7 mouse cellular contexts compared by ENCODE assay signal in genomic region chr3:115887427-115888309, GRCm38 (mm10). TPM values are rescaled to one million over a fixed set of nuclear protein-coding genes. Genes with fewer than 3 reads are reported as not detected.
DNase-seq lines count a peak whose midpoint lies in the region; ATAC-seq and TF ChIP-seq lines count a peak whose summit lies in the region.

TSS of gene Dph5 (plus strand) at chr3:115887837.

- H3K4me2 ChIP-seq in intestine, postnatal 0 days (replicated peaks; ENCODE audit: low read depth): peak within 1 kb of the TSS; percentile 69
- peak within 1 kb of the TSS; percentile 78 for H3K4me2 ChIP-seq in midbrain, embryonic 12.5 days (replicated peaks)

- H3K4me1 ChIP-seq in intestine, postnatal 0 days (replicated peaks; ENCODE audit: control insufficient read depth, insufficient read depth, low read length): no peaks in the 10 kb centered on the region
- H3K4me1 ChIP-seq in midbrain, embryonic 12.5 days: peaks cover 5% of the 10 kb centered on the region; the same call in 1 of the 2 replicates
- 0 out of 2 replicates have a peak, but pooled peaks cover 2% of the 10 kb centered on the region for H3K4me1 ChIP-seq in small intestine, adult 2 months (ENCODE audit: control insufficient read depth, insufficient read depth, insufficient read length, low read length)

- H3K27me3 ChIP-seq in intestine, postnatal 0 days (replicated peaks; ENCODE audit: control insufficient read depth, insufficient read depth, low read length): no peaks in the 10 kb centered on the region
- H3K27me3 ChIP-seq in midbrain, embryonic 12.5 days: no peaks in the 10 kb centered on the region
- no peaks in the 10 kb centered on the region for H3K27me3 ChIP-seq in small intestine, adult 2 months (ENCODE audit: control insufficient read depth, insufficient read depth, low read length)

- peak within 1 kb of the TSS; percentile 92 for H3K4me3 ChIP-seq in intestine, postnatal 0 days (ENCODE audit: low read depth, low read length)
- H3K4me3 ChIP-seq in midbrain, embryonic 12.5 days: peak within 1 kb of the TSS; percentile 80
- H3K4me3 ChIP-seq in small intestine, adult 2 months (ENCODE audit: low read depth, low read length): peak within 1 kb of the TSS; percentile 80

- H3K36me3 ChIP-seq in intestine, postnatal 0 days (ENCODE audit: control insufficient read depth, insufficient read depth): no peaks in the 10 kb centered on the region
- H3K36me3 ChIP-seq in midbrain, embryonic 12.5 days: no peaks in the 10 kb centered on the region
- H3K36me3 ChIP-seq in small intestine, adult 2 months (ENCODE audit: control insufficient read depth, insufficient read depth, low read length): 0 out of 2 replicates have a peak, but pooled peaks cover 1% of the 10 kb centered on the region

- peak; percentile 57 for TF ChIP-seq POLR2A in small intestine, adult 2 months (IDR thresholded peaks at IDR 0.05; ENCODE audit: low read depth, low read length)

- intact Hi-C loops in left cerebral cortex, postnatal 4 days (cut with DNase I): no loop called here

- peak within 1 kb of the TSS; percentile 72 for H3K27ac ChIP-seq in intestine, postnatal 0 days (ENCODE audit: low read depth, low read length)
- H3K27ac ChIP-seq in midbrain, embryonic 12.5 days (replicated peaks): peak within 1 kb of the TSS; percentile 79
- H3K27ac ChIP-seq in small intestine, adult 2 months (ENCODE audit: insufficient read depth, low read depth, low read length): peak within 1 kb of the TSS; percentile 43

- H3K9ac ChIP-seq in intestine, postnatal 0 days (ENCODE audit: low read depth, low read length): peak within 1 kb of the TSS; percentile 70
- H3K9ac ChIP-seq in midbrain, embryonic 12.5 days (replicated peaks): peak within 1 kb of the TSS; percentile 78

- WGBS in intestine, postnatal 0 days: 0% methylated on average over 40 of the region's 40 CpGs
- WGBS in midbrain, embryonic 12.5 days: 1% methylated on average over 40 of the region's 40 CpGs
- WGBS in small intestine, adult 2 months: under 1% methylated on average over 40 of the region's 40 CpGs

- peak; percentile 98 for ATAC-seq in intestine, postnatal 0 days
- peak; percentile 95 for ATAC-seq in midbrain, embryonic 12.5 days (ENCODE audit: low FRiP score, low read depth)

- peak; percentile 88 for DNase-seq in adrenal gland, adult 8-10 months
- DNase-seq in embryo, embryonic 9.5 days (ENCODE audit: extremely low spot score): peak; percentile 92
- peak; percentile 41 to 82 for DNase-seq in gastrocnemius, postnatal 4 days (ENCODE audit: low spot score in 2 of 2)
- DNase-seq in left cerebral cortex, postnatal 4 days: peak; percentile 89

- TF ChIP-seq CTCF in intestine, postnatal 0 days (IDR thresholded peaks at IDR 0.05; ENCODE audit: low read depth): no peak
- TF ChIP-seq CTCF in small intestine, adult 2 months (IDR thresholded peaks at IDR 0.05; ENCODE audit: extremely low read depth, insufficient read length, insufficient replicate concordance, low read depth, low read length): no peak

- H3K9me3 ChIP-seq in intestine, postnatal 0 days (ENCODE audit: control insufficient read depth): no peaks in the 10 kb centered on the region
- H3K9me3 ChIP-seq in midbrain, embryonic 12.5 days: no peaks in the 10 kb centered on the region

RNA-seq across cellular contexts. Expression of gene Dph5, which starts in this region (rescaled TPM):
- 10 to 100 TPM; 19.4 to 27.2 (median 21.3) TPM for total RNA-seq in adrenal gland, adult 8-10 months (2022)
- 10 to 100 TPM in 1 of 2 experiments, 1 to 10 TPM in 1; 8.3 to 11.3 TPM for total RNA-seq in gastrocnemius, postnatal 4 days (2021)
- 14.0 and 14.8 TPM in 2 replicates for polyA plus RNA-seq in intestine, postnatal 0 days (2015; fragmentation: Nextera tagmentation; extraction: Ambion mirVana)
- 10 to 100 TPM; 17.2 to 19.0 TPM for total RNA-seq in left cerebral cortex, postnatal 4 days (2021)
- 26.5 and 26.8 TPM in 2 replicates for polyA plus RNA-seq in midbrain, embryonic 12.5 days (2016; fragmentation: Nextera tagmentation; extraction: Ambion mirVana)
- polyA plus RNA-seq in small intestine, adult 2 months (2012; rRNA removed): 0.42 and 0.94 TPM in 2 replicates

Comparison
In these comparisons a context has a peak if more than half of its experiments do, and no peak if none do; other contexts are left out.
1. Peak in every context shown above with its lines: DNase-seq, ATAC-seq, H3K4me3 ChIP-seq and H3K27ac ChIP-seq.